Mouse (Mus musculus) c-Kit-positive CD71-negative TER-119-negative erythroid progenitor cells, embryonic 14.5 days (primary cell): Measurements from ENCODE around the gene Ctdspl.

Experiments
- DNase-seq: peaks from one replicate; pipeline ENCODE4 v3.0.0-alpha.2; 2013; ENCODE audit warnings: low read depth

Gene Ctdspl

DNA sequence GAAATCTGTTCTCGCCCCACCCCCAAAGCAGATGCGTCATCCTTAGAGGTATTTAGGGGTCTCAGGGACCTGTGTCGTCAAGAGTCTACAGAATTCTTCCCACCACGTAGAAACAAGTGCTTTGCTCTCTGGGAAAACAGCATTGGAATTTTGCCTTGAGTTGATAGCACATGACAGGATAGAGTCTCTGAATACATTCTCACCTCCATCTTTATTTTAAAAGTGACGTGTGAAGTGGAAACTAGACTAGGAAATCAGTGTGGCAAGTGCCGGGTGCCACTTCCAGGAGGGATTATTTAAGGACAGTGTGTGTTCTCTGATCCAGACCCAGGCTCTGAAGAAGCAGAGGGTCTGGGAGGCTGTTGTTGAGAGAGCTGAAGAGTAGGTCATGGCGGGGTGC lies 64.2 kb downstream of the Ctdspl start:
- DNase-seq = no peak

DNA sequence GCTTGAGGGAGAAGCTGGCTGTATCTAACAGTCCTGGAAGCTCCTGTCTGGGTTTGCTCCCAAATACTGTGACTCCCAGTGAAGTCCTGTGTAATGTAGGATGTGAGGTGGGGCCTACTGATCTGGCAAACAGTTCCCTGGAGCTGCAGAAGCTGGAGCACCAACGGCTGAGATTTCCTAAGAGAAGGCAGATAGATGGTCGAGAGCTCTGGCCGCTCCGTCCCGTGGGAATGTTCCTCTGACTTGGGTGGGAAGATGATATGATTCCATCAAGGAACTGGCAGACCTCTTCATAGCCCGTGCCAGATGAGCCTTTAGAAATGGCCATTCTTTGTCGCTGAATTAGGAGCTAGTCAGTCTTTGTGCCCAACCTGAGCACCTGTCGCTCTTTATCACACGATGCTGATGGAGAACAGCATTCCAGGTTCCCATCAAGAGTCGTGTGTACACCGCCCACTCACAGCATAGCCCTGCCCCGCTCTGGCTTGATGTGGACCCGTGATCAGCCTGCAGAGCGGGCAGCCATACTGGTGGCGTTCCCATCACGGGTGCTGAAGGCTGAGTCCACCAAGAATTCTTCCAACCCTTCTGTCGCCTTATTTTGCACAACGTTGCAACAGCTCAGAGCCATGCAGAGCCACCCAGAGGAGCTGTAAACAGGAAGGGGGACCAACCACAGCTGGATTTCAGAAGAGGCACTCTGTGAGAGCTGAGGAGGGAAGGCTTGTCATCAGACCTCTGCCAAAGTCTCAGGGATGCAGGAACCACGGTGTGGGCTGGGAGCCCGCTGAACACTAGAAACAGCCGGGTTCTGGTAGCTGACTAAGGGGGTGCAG lies 65.7 kb downstream of the Ctdspl start:
- no peak for DNase-seq

DNA sequence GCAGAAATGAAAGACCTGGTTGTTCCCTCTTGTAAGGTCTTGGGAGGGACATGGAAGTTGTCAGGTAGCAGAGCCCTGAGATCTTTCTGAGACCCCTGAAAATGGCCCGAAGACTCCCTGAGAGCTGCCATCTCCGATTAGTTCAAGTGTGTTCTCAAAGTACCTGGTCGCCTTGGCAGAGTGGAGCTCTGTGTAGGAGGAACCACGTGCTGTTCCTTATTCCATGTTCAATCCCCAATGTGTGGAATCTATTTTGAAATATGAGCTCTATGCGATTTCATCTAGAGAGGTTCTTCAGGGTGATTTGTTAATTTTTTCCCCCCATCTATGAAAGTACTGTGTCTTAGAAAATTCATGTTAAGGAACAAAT lies 66.3 kb downstream of the Ctdspl start:
- DNase-seq = no peak

DNA sequence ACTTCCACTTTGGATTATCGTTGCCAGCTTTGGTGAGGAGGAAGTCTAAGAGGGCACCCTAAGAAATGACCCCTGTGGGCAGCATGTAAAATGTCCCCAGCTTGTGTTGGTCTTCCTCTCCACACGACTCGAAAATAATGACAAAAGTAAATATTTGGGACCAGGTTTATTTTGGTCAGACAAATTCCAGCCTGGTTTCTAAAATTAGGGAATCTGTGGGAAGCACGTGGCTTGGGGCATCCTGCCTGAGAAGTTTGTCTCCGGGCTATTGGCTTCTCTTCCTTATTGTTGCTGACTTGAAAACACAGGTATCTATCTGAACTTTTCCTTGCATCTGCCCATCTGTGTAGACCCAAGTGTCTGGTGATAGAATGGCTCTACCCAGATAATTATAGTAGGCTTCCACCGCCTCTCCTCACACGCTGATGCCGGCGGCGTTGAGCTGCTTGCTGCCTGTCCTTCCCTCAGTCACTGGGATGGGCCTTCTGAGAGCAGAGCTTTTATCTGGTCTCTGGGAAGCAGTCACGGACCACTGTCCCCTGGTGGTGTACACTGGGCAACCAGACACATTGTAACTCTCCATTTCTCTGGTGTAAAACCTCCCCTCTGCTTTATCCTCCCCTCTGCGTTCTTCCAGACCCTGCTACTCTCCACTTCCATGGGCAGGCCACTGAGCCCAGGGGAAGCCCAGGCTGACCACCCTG lies 68.4 kb downstream of the Ctdspl start:
- no peak for DNase-seq

DNA sequence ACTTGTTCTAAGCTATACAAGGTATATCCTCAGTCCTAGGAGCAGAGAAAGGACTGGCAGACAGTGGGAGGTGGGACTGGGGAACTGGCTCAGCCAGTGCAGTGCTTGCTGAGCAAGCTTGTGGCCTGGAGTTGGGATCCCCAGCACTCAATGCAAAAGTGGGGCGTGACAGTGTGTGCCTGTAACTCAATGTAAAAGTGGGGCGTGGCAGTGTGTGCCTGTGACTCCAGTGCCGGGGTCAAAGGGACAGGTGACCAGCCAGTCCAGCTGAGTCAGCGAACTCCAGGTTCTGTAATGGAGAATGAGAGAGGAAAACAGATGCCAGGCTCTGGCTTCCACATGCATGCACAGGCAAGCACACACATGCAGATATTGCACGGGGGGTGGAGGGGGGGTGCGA lies 69.3 kb downstream of the Ctdspl start:
- DNase-seq = no peak

DNA sequence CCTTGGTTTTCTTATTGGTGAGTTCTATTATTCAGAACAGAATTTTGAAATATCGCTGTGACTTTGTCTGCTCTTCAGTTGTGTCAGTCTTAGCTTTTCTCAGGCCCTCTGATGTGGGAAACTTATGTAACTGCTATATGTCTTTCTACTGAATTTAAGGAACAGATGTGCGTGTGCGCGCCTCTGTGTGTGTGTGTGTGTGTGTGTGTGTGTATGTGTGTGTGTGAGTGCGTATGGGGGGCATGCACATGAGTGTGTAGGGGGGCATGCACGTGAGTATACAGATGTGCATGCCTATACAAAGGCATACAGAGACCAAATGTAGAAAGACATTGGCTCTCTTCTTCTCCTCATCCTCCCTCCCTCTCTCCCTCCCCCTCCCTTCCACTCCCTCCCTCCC lies 71.0 kb downstream of the Ctdspl start:
- no peak for DNase-seq

DNA sequence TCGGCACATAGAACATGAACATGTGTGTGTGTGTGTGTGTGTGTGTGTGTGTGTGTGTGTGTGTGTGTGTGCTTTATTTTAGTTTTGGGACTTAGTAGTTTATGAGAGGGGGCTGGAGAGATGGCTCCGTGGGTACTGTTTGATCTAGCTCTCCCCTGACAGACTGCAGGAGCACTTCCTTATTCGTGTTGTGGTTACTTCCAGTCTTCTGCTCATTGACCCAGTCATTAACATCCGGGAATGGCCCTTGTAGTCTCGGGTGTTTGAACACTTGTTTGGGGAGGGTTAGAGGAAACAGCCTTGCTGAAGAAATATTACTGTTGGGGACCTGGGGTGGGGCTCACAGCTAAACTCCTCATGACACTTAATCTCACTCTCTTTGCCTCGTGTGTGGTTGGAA lies 73.9 kb downstream of the Ctdspl start:
- no peak for DNase-seq

DNA sequence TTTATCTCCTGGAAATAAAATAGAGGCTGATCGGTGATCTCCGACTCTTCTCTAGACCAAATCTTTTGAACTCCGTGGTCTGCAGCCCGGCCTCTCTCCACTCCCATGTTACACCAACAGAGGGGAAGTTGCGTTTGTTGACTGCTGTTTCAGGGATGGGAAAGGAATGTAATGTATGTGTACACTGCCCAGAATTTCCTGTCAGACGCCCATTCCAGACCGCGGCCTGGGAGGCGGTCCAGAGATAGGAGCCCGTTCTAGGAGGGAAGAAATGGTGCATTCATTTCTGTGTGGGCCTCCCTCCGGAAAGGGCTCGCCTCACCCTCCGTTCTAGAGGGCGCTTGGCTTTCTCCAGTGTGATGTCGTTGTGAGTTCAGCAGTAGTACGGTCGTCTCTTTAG lies 76.0 kb downstream of the Ctdspl start:
- no peak for DNase-seq

DNA sequence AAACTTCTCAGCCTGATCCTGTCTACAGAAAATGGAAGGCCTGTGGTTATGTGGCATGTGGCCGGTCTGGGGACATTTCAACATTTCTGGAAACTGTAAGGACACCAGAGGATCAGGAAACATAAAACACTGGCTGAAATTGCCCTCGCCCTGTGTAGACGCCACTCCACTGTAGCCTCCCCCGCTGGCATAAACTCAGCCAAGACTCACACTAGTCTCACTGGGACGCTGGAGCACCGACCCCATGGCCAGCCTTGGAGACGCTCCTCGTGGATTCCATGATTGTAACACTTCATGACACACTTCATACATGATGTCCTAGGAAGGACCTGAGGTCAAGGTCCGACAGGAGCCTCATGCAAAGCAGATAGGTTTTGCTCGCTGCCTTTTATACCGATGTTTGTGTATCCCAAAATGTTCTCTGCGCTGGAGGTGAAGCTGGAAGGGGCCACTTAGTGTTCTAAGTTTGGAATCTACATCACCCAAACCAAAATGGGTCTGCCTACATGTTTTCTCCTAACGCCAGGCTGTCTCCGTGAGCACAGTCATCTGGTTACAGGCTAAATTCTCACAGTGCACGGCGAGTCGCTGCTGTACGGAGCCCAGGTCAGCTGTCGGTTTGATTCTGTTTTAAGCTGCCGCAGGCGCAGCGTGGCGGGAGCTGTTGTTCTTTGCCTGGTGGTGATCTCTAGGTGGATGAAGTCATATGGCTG lies 77.9 kb downstream of the Ctdspl start:
- DNase-seq = no peak

DNA sequence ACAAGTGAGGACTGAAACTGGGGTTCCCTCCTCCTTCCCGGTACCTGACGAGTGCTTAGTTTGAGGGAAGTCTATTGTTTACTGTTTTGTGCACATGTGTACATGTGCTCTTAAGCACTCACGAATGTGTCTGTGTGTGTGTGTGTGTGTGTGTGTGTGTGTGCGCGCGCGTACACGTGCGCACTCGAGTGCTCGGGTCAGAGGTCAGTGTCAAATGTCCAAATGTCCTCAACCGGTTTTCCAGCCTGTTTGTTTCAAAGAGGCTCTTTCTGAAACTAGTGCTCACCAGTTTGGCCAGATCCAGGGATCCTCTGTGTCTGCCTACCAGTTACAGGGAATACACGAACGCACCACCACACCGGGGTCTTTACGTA lies 78.4 kb downstream of the Ctdspl start:
- DNase-seq = no peak

DNA sequence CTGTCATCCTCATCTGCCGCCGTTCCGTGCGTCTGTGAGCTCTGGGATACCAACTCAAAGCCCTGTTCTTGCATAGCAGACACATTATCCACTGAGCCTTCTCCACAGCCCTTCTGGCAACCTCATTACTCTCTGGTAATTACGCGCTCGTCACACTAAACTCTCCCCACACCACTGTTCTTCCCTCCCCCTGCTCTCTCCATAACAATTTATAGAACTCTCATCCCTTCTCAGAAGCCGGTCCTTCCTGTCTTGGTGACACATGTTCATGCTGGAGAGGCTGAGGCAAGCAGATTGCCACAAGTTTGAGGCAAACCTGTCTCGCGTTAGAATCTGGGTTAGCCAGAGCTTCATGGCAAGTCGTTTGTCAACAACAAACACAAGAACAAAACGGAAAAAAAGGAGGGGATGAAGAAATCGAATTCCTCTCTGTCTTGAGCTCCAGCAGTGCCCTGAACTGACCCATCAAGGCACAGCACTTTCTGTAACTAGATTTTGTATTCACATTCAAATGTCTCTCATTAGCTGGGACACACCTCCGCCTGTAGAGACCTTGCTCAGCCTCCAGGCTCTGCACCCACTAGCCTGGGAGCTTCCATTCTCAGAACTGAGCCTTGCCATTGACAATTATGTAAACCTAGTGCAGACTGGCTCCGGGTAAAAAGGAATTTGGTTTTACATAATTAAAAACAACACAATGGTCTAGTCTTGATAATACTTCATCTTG lies 79.2 kb downstream of the Ctdspl start:
- DNase-seq = no peak

DNA sequence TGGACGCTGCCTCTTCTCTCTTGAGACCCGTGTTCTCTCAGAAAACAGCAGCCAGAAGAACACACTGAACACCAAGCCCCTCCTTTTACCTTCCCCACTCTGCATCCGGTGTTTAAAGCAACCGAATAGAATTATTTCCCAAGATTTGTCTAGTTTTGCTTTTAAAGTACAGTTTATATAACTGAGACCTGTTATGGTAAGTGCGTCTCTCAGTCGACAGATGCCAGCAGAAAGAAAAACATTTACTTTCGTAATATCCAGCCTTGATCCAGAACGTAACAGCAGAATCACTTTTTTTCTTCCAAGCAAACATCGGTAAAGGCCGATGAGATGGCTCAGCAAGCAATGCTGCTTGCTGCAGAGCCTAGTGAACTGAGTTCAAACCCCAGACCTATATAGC lies 81.0 kb downstream of the Ctdspl start:
- no peak for DNase-seq

DNA sequence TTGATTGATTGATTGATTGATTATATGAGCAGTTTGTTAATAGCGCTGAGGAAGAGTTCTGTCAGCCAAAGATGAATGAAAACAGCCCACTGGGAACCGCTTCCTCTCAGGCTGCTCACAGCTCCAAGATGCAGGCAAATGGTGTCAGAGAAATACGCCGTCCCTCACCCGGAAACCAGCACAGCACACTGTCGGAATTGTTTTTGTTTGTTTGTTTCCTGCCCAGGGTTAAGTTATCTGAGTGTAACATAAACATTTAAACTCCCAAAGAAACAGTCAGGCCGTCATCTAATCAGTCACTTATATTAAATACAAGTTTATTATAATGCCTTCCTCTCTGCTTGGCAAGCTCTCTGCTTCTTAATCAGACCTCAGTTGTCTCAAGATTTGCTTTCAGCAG lies 82.6 kb downstream of the Ctdspl start:
- DNase-seq = no peak

DNA sequence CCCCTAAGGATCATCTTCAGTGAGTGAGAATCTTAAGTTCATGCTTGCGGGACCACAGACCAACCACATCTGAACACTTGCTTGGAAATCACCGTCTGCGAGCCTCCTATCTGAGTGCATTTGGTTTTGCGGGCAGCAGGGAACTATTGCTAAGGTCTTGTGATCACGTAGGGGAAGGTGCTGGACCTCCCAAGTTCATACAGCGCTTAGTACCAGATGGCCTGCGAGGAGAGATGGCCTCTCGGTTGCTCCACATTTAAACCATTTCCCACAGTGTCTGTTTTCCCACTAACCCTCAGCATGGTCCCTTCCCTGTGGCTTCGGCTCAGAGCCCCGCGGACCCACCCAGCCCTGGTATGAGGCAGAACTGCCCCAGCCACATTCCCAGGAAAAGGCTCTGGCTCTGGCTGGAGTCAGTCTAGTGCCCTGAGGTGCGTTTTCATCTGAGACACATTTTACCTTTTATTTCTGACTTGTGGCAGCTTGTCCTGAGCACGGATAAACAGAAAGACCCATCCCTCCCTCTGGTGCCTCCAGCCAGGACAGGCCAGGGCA lies 84.0 kb downstream of the Ctdspl start:
- DNase-seq = no peak

DNA sequence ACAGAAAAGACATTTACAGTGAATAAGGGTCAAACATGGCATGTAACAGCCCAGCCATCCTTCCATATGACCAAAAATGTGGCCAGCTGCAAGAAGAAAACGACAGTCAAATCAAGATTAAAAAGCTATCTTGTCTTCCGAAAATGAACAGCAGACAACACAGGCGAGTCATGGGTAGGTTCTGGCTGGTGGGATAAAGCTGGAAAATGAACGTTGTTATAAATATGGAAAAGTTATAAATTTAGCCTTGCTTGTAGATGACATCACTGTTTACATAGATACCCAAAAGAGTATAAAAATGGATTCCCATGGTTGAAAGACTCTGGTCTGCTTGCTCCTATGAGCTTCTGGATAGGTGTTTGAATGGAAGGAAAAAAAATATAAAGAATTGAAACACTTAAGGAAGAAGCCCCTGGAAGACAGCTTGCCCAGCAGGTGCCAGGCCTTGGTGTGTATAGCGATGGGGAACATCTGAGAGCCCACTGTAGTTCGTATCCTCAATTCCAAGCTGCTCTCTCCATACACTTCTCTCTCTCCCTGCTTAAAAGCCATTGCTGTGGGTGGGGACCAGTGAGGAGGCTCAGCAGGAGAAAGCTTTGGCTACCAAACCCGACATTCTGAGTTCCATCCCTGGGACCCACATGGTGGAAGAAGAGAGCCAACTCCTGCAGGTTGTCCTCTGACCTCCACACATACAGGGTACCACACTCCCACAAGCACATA lies 90.7 kb downstream of the Ctdspl start:
- no peak for DNase-seq

DNA sequence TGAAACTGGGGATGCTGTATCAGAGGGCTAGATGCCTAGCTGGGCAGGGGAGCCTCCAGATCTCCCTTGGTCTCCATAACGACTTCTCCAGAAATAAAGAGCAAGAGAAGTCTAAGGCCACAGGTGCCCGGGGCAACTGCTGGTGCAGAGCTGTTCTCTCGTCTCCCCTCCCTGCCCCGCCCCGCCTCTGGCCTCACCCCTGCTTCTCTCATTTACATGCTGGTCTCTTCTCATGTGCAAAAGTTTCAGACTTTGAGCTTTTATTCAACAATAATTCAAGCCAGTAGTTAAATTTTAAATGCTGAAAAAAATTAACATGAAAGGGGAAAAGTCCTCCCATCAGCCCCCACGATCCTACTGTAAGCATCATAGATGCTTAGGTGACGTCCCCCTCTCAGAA lies 95.5 kb downstream of the Ctdspl start:
- DNase-seq = no peak

DNA sequence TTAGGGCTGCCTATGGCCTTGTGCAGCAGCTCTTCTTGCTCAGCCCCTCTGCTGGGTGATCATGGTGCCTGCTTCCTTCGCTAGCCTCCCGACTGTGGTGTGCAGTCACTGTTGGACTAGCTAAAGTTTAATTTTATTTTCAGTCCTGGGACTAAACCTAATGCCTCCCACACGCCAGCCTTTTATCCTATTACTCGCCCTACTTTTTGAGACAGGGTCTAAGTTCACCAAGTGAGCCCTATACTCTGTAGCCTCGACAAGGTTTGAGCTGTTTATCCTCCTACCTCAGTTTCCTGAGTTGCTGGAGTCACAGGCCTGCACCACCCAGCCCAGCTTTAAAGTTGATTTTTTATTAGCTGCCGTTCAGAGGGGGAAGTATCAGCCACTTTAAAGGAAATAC lies 99.0 kb downstream of the Ctdspl start:
- no peak for DNase-seq

DNA sequence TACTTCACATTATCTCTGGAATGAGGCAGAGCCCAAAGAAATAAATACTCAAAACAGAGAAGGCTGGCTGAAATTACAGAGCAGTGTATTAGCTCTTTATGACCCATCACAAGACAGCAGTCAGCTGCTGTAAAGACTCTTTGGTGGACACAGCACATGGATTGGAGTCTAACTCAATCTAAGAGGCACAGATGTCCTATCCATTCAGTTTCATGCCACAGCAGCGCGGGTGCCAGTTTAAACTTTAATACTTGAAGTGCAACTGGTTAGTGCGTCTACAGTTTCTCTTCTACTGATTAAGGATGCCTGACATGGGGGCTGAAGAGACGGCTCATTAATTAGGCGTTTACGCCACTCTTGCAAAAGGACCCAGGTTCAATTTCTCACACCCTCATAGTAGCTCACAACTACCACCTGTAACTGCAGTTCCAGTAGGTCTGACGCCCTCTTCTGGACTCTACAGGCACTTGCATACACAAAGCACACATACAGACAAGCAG lies 99.6 kb downstream of the Ctdspl start:
- DNase-seq = no peak

DNA sequence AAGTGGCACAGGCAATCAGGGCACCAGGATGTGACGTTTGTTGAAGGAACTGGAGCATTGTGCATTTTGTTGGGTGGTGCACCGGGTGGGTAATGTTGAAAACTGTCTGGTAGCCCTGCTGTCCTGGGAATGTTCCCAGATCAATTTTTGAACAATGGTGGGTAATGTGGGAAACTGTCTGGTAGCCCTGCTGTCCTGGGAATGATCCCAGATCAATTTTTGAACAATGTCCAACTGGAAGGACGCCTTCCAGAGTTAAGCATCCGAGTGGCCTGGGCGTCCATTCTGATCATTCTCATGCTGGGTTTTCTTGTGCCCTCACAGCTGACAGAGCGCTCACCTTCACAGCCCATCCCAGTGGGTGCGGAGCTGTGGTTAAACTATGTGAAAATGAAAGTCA lies 101.1 kb downstream of the Ctdspl start:
- DNase-seq = no peak

DNA sequence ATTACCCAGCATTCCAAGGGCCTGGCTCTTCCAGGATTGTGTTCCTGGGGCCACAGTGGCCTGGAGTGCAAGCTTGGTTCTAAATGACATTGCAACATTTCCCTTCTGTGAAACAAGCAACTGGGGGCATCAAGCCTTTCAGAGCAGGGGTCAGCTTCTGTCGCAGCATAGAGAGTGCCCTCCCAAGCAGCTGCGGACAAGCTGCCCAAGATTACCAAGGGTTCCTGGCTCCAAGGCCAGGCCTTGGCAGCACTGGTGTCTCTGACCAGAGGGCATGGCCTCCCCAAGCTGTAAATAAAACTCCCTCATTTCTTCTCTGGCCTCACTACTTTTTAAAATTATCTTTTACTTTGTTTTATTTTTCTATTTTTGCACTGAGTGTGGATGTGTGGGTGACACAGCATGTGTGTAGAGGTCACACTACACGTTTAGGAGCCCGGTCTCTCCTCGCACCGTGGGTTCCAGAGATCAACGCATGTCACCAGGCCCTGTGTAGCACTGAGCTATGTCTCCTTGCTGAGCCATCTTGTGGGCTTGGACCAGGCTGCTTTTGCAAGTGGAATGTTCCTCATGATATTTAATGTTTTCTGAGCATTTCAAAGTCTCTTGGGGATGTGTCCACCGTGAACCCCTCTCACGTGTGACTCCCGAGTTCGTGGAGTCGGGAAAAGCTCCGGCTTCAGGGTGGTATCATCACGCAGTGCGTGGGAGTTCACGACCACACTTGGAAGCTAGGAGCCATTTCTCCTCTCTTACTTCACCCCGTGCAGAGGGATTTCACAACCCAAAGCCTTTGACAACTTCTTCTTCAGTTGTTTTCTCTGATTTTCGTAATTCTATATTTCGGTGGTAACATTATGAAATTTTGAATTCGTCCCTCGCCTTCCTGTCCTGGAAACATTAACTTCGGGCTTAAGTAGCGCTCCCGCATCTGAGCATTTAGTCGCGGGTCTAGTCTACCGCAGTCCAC lies 102.3 kb downstream of the Ctdspl start:
- DNase-seq = no peak
